Mouse (Mus musculus) cerebellum, postnatal 25 days (tissue): Measurements from ENCODE around the gene B4galnt4.

Experiments used
- DNase-seq, 2 experiments: peaks; one replicate each; pipeline ENCODE4 v3.0.0; 2021; ENCODE audit warnings: mixed read lengths in 2 of 2

B4galnt4 gene

DNA sequence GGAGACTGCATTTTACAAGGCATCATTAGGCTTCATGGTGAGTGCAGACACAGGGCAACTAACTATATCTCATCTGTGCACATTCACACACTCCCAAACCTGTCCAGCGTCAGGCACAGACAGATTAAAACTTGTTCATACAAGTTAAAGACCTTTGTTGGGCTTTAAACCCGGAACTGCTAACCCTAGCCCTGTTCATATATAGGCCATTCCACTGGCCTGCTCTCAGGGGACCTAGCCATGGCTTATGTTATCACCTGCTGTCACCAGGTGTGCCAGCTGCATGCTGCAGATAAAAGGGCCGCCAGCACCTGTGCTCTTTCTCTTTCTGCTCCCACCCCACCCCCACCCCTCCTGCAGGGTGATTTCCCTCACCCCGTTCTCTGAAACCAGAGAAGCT, 18.4 kb upstream of the B4galnt4 start:
- no peak for DNase-seq

DNA sequence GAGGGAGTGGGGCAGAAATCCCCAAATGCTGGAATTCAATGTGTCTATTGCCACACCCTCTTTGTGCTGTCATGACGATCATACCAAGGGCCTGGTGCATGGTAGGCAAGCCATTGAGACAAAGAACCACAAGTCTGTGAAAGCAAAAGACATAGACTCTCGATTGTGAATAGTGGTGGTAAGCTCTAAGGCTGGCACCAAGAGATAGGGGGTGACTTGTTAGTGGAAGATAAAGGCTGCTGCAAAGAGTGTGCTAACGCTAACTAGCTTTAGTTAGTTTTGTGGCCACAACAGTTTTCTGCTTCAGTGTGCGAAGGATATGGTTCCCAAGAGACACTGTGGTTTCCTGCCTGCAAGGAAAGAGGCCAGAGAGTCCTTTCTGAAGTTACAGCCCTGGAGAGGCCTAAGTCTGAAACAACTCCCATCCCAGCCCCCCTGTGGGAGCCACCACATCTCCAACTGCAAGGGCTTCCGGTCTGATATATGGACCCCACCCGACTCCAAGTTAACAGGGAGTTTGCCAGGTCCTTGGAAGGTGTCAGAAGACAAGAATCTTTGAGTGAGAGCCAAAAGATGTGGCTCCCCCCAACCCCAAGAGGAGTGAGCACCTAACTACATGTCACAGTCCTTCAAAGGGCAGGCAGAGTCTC, 13.8 kb upstream of the B4galnt4 start:
- no peak for DNase-seq

DNA sequence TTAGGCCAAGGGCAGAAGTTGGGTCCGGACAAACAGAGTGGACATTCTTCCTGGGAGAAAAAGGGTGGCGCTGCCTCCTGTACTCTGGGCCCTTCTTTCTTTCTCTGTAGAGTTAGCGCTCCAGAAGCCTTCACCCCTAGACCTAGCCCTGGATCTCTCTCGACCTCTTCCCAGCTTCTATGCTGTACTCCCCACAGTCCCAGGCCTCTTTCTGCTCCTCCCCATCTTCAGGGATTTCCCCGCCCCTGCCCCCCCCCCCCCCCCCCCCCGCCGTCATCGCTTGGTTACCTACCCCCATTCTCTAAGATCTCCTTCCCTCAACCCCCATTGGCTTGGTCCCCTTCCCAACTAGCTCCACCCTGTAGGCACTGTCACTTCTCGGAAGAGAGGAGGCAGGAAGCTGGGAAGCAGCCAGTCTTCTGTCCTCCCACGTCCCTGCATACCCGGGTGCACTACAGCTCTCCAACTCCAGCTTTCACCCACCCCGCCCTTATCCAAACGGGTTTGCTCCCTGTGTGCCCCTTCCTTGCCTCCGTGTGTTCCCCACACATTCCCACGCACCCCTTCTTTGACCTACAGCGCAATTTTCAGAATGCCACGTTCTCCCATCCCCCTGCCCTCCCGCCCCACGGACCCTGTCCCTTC, 13.2 kb upstream of the B4galnt4 start:
- DNase-seq: peak; percentile 69 to 72

DNA sequence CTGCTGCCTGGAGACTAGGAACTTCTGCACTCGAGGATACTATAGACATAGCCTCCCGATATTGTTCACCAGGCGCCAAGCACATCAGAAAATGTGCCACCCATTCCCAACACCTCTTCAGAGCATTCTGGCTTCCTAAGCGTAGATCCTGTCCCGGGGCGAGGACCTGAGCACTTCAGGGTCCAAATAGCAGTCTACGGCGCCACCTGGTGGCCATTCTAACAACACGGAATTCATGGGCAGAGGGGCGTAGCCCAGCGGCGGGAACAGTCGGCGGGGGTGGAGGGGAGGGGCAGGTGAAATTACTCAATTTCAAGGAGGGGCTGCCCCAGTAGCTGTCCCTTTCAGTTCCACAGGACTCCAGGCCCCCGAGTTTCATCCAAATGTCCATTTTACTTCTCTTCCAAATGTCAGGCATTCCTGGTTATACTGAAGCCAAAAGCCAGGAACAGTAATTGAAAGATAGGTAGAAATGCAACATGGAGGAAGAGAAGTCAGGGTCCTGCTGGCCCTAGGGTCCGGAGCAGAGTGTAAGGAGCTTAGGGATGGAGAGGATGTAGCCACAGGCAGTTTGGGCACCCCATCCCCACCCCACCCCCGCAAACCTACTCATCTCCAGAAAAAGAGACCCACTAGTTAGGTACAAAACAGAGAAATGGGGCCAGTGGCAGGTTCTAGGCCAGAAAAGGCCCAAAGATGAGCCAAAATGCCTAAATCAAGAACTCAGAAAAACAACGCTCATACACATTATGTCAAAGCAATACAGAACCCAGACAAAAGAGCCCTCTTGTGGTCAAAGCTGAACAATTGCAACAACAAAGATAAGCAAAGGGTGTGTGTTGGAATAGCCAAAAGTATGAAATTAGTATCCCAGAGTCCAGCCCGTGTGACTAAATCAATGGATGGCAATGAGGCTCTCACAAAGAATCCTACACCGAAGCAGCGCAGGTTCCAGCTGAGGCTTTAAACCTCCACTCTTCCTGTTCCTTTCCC, 12.4 kb upstream of the B4galnt4 start:
- DNase-seq: peak; percentile 92 to 94

DNA sequence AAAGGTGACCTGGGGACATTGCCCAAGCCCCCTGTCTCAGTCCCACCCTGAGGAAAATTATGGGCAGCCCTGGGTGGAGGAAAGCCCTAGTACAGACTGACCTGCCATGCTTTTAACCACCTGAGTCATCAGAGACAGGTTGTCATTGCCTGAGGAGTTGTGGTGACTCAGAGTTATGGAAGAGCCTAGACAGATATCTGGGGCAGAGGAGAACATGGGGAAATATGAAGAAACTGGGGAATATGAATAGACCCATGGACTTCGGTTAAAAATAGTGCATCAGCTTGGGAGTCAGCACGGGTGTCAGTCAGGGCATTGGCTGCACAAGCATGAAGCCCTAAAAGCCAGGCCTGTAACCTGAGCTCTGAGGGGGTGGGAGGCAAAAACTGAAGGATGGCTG, 11.6 kb upstream of the B4galnt4 start:
- no peak for DNase-seq

DNA sequence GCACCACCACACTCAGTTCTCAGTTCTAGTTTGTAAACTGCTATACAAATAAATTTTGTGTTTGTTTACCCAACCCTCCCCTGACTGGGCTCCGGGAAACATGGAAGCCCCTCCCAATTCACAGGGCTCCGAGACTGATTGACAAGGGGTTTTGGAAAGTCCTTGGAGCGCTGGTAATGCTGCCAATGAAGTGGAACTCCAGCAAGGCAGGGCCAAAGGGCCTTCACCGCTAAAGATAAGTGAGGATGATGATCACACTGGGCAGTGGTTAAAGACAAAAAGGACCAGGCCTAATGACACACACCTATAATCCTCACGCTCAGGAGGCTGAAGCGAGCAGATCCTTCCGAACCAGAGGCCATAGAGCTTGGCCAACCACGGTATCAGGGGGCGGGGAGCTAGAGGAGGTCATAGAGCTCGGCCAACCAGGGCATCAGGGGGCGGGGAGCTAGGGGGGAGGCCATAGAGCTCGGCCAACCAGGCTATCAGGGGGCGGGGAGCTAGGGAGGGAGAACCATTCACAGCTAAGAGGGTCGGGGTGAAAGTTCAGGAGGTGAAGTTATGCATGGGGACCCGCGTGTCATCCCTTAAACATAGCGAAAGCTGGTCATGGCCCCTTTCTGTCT, 9.7 kb upstream of the B4galnt4 start:
- DNase-seq: no peak

DNA sequence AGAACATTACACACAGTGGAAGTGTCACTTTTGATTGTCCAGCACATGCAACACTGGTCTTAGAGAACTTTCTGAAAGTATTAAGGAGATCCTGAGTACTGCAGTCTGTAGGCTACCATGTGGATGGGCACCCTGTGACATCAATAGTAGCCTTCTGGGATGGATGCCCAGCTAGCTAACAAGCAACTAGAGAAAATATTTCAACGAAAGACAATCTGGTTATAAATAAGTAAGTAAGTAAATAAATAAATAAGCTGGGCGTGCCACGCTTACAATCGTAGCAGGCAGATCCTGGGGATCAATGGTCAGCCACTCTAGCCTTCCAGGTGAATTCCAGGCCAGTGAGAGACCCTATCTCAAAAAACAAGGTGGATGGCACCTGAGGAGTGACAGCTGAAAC, 8.9 kb upstream of the B4galnt4 start:
- DNase-seq: no peak

DNA sequence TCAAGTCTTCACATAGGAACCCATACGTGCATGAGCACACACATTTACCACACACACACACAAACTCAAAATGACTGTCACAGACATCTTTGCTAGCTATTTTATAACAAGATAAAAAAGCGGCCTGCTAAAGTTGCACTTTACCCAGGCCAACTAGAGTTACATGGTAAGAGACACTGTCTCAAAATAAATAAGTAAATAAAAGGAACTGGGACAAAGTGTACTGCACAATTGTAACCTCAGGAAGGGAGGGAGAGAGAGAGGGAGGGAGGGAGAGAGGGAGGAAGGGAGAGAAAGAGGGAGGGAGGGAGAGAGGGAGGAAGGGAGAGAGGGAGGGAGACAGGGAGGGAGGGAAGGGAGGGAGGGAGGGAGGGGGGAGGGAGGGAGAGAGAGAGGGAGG, 8.5 kb upstream of the B4galnt4 start:
- no peak for DNase-seq

DNA sequence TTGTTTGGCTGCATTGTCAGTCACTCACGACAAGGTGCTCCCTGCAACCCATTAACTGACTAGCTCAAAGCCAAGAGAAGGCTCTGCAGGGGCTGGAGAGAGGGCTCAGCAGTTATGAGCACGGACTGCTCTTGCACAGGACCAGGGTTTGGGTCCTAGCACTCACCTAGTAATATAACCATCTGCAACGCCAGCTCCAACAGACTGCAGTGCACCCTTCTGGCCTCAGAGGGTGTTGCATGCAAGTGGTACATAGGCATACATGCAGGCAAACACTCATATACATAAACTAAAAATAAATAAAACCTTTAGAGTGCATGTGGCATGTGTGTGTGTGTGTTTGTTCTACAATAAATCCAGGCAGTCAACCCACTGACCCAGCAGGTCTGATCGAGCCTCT, 5.1 kb upstream of the B4galnt4 start:
- no peak for DNase-seq

DNA sequence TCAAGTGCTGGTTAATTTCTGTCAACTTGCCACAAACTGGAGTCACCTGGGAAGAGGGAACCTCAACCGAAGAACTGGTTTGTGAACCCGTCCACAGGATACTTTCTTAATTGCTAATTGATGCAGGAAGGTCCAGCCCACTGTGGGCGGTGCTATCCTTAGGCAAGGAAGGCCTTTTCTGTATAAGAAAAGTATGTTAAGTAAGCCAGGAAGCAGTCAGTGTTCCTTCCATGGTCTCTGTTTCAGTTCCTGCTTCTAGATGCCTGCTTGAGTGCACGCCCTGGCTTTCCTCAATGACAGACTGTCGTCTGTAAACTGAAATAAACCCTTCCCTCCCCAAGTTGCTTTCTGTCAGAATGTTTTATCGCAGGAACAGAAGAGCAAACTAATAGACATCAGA, 3.9 kb upstream of the B4galnt4 start:
- no peak for DNase-seq

DNA sequence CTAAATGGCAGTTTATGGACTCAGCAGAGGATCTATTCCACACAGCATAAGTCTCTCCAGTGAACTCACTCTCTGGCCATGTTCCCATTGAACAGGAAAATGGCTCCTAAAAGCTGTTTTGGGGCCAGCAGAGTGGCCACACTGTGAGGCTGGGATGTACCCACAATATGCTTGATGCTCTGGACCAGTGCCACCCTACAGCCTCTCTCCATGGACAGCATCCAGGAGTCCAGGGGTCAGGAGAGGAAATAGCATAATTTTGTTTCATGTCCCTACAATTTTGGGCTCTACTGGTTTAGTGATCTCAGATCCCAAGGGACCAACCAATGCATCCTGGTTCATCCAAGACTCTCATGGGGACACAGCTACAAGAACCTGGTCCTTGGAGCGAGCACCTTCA, 3.4 kb upstream of the B4galnt4 start:
- DNase-seq: no peak

DNA sequence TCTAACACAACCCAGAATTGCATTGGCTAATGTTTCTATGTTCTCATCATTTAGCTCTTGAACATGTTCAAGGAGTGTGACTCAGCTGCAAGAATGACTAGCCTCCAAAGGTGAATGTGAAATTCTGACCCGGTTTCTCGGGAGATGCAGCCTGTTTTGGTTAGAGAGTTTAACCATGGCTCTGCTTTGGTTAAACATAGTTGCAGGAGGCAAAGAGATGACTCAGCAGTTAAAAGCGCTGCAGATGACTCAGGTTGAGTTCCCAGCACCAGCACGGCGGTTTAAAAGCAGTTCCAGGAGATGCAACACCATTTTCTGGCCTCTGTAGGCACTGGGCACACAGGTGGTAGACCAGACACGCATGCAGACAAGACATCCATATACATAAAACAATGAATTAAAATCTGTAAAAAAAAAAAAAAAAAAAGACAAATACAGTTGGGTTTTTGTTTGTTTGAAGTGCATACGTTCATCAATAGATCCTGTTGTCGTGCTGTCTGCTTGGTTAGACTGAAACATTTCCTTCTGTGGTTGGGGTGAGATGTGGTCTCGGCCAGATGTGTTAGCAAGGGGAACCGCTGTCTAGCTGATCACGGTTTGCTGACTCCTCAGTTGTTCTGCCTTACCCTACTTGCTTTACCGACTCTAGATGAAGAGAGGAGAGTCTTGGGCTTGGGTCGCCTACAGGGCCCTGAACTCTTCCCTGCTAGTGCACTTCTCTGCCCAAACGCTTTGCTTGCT, 2.1 kb upstream of the B4galnt4 start:
- no peak for DNase-seq

DNA sequence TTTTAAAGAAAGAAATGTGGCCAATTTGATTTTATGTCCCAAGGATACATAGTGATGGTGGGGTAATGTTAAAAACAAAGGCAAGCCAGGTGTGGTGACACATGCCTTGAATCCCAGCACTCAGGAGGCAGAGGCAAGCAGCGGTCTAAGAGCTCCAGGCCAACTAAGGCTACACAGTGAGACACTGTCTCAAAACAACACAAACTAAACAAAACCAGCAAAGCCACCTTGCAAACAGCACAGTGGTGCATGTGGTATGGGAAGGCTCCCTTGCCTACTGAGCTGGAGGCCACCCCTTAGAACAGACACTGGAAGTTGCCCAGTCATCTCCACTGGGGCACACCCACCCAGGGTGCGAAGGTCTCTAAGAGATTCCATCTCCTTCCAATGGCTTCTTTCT, 975 bp upstream of the B4galnt4 start:
- peak in 1 of 2 experiments; percentile 24 for DNase-seq

DNA sequence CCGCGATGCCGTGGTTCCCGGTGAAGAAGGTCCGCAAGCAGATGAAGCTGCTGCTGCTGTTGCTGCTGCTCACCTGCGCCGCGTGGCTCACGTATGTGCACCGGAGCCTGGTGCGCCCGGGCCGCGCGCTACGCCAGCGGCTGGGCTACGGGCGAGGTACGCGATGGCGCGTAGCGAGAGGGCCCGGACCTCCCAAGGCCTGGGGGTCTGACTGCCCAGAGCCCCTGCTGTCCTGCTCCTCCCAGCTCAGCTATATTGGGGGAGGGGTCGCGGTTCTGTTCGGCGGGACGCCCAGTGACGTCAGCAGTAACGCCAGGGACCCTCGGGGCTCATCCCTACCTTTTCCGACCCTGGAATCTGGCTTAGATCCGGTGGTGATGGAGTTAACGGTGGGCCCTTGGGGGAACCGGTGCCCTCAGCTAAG, 377 bp downstream of the B4galnt4 start:
- DNase-seq: peak in 1 of 2 experiments; percentile 56

DNA sequence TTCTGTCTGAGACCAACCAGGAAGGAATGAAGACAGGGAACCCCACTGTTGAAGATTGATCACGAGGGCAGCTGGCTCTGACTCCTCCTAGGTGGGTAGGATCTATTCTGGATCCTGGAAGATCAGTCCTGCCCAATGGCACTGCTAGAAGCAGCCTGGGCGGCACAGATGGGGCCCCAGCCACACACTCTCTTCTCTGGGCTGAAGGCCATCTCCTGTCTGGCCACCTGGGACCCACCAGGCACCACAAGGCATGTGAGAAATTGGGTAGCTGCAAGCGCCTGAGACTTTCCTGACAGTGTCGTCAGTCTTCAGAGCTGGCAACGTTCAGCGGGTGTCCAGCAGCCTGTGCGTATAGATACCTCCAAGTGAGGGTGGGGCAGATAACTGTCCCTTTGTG, 1.6 kb downstream of the B4galnt4 start:
- DNase-seq: peak; percentile 63 to 76

DNA sequence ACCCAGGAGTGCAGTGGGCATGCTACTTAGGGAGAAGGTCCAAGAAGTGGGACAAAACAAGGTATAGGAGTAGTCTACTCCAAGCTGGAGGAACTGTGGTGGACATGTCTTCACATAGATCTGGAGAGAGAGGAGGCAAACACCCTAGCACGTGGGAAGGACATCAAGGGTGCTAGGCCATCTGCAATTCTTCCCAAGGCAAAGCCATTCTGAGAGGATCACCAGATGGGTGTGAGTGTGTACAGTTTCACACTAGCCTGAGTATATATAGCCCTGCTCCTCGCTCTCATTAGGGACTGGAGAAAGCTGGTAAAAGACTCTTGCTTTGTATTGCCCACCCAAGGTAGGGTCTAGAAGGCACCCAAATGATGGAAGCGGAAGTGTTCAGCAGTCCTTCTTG, 2.4 kb downstream of the B4galnt4 start:
- no peak for DNase-seq

DNA sequence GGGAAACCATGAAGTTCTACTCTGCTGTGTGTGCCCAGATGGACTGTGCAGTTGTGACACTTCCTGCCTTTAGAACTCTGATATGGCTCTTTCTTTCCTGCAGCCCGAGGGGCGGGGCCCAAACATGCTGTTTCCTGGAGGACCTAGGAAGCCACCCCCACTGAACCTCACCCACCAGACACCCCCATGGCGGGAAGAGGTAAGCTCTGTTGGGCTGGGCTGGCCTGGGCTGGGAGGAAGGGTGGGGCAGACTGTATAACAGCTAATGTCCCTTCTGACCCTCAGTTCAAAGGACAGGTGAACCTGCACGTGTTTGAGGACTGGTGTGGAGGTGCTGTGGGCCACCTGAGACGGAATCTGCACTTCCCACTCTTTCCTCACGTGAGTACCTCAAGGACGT, 3.3 kb downstream of the B4galnt4 start:
- DNase-seq: no peak

DNA sequence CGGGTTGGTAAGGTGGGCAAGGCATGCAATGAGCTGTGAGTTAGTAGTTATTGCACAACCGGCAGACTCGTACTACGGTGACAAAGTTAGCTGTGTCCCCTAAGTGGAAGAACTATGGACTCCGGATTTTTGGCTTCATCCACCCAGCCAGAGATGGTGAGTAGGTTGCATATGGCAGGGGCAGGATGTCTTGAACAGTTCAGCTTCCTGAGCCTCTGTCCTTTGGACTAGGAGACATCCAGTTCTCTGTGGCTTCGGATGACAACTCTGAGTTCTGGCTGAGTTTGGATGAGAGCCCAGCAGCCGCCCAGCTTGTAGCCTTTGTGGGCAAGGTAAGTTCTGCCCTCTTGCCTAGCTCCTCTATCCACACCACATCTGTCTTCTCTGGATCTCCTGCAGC, 3.7 kb downstream of the B4galnt4 start:
- DNase-seq: no peak

DNA sequence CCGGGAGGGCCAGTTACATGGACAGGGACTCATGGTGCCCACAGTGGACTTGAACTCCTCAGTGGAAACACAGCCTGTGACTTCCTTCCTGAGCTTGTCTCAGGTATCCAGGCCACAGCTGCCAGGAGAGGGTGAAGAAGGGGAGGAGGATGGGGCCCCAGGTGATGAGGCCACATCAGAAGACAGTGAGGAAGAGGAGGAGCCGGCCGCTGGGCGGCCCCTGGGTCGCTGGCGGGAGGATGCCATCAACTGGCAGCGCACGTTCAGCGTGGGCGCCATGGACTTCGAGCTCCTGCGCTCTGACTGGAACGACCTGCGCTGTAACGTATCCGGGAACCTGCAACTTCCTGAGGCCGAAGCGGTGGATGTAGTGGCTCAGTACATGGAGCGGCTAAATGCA, 7.4 kb downstream of the B4galnt4 start:
- DNase-seq: no peak

DNA sequence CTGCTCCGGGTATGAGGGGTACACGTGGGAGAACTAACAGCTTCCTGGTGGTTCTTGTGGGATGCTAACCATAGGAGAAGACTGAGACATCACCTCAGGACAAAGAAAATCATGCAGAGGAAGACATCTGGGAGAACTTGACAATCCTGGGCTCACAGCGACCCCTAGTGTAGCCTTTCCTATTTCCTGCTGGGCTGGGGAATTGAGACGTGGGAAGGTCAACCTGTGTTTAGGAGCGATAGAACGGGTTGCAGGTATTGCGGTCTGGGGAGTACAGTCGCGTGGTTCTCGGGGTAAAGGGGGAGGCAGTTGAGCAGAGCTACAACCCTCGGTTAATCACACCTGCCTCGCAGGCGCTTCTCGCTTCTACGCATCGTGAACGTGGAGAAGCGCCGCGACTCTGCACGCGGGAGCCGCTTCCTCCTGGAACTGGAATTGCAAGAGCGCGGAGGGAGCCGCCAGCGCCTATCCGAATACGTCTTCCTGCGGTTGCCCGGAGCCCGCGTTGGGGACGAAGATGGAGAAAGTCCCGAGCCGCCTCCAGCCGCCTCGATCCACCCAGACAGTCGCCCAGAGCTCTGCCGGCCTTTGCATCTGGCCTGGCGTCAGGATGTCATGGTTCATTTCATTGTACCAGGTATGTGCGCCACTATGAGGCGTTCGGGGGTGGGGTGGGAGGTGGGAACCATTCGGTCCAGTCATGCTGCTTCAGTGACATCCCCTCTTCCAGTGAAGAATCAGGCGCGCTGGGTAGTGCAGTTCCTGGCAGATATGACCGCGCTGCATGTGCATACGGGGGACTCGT, 9.4 kb downstream of the B4galnt4 start:
- peak; percentile 68 to 81 for DNase-seq

DNA sequence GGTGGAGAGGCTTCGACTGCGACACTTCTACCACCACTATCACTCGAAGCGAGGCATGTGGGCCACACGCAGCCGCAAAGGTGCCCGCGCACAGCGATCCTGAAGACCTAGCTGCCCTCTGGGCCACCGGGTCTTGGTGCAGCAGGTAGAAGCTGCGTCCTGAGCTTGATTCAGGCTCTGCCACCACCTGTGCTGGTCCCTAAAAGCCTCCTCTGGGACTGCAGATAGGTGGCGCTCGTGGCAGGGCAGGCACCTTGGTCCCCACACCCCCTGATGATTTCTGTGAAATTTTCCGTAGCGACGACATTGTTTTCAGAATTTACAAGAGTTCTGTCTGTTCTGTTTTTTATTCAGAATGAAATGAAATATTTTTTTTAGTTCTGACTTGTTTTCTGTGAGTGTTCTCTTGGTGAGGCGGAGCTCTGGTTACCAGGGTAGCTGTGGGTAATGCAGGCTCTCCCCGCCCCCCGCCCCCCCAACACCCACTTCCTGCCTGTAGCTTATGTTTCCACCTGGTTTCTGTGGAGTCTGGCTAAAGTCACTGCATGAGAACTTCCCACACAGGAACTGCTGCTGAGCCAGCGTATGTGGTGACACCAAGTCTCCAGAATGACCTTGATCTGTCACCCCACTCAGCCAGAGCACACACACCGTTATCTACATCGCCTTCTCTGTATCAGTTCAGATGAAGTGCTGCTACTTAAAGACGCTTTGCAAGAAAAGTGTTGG, 11.3 kb downstream of the B4galnt4 start:
- DNase-seq: peak in 1 of 2 experiments; percentile 47
